Mouse (Mus musculus): ENCODE results near the gene Ulk4. TPM values are rescaled to one million over a fixed set of nuclear protein-coding genes. Genes with fewer than 3 reads are reported as not detected.
A peak's percentile ranks its signal among the peaks of the same experiment; 100 is the strongest.
"Not testable (repeated sequence)": the region's sequence is repeated elsewhere in the genome, so short reads cannot be mapped to it uniquely, and the experiment has no call there.

Ulk4 gene
- polyA plus RNA-seq, 1 experiment from 2014 or later = 134 TPM

DNA sequence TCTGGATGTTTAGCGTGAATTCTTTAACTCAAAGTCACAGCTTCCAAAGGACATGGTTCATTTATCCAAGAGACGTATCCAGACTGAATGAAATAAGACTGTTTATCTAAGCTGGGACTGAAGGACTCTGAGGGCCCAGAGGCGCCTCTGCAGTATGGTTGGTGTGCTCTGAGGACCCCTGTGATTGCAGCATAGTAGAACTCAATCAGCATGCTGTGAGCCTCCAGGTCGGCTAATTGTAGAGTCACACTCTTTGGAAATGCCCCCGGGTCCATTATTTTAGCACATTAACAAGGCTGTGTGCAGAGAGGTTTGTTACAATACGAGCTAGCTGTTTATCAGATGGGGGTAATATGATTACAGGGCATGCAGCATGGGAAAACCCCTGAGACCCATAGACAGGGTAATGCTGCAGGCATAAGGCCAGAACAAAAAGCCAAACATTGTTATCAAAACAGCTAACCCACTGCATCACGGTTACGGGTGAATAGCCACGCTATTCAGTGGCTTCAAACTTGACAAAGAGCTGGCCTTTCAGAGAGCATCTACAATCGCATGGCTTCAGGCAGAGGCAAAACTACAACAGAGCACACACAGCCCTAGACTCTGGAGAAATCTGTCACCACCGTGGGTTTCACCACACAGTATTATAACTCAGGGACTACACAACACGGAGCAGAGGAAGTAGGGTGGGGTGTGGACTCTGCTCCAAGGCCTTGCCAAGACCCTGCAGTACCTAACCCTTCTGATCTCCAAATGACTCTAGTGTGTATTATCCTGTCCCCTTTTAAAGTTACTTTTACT is 215.0 kb downstream of the Ulk4 start:
- no peak overlapping the region for H3K4me3 ChIP-seq
- no peaks in the 10 kb centered on the region for H3K27me3 ChIP-seq
- H3K9ac ChIP-seq (replicated peaks) = no peak overlapping the region
- H3K27ac ChIP-seq (replicated peaks) = peak overlapping the region; percentile 24; the same call in 1 of the 2 replicates
- peak; percentile 49 for ATAC-seq (replicated peaks)
- WGBS = 9% methylated on average over 12 of the region's 12 CpGs
- peaks cover 28% of the 10 kb centered on the region for H3K4me1 ChIP-seq
- H3K4me2 ChIP-seq (replicated peaks) = no peak overlapping the region
- H3K9me3 ChIP-seq = no peaks in the 10 kb centered on the region
- no peaks in the 10 kb centered on the region for H3K36me3 ChIP-seq

DNA sequence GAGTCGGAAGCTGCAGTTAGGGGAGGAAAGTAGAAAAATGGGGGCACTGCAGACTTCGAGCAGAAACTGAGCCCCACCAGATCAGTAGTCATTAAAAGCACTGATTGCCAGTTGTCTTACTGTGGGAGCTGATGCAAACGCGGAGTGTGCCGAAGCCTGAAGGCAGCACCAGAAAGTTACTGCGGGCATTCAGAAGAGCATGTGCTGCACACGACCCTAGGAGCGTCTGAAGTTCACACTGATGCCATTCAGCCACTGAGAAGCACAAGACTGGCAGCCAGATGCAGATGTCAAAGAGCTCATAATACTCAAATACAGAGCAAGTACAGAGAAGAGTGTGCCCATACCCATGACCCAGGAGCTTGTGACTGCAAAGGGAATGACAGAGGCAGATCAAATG is 216.7 kb downstream of the Ulk4 start:
- H3K9ac ChIP-seq (replicated peaks) = no peak overlapping the region
- peaks cover 25% of the 10 kb centered on the region for H3K4me1 ChIP-seq
- H3K4me2 ChIP-seq (replicated peaks) = no peak overlapping the region
- H3K36me3 ChIP-seq = no peaks in the 10 kb centered on the region
- WGBS = 77% methylated on average over 8 of the region's 8 CpGs
- ATAC-seq (replicated peaks) = no peak
- no peaks in the 10 kb centered on the region for H3K27me3 ChIP-seq
- H3K9me3 ChIP-seq = no peaks in the 10 kb centered on the region
- H3K27ac ChIP-seq (replicated peaks) = no peak overlapping the region
- H3K4me3 ChIP-seq = no peak overlapping the region

DNA sequence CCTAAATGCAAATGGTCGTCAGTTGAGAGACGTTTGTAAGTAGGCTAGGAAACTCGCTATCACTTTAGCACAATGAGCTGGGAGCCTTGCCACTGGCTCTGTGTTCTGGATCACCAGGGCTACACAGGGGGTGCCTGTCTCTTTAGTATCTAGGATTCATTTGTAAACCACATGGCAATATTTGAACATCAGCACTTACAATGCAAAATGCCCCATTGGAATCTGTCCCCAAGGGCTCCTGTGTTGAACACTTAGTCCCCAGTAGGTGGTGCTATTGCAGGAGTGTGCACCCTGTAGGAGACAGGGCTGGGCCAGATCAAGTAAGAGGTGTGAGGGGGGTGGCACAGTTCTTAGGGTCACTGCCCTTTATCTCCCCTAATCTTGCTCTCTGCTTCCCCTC is 217.7 kb downstream of the Ulk4 start:
- no peak overlapping the region for H3K4me2 ChIP-seq (replicated peaks)
- H3K9me3 ChIP-seq = no peaks in the 10 kb centered on the region
- no peaks in the 10 kb centered on the region for H3K27me3 ChIP-seq
- H3K9ac ChIP-seq (replicated peaks) = no peak overlapping the region
- H3K27ac ChIP-seq (replicated peaks) = no peak overlapping the region
- no peak for ATAC-seq (replicated peaks)
- H3K4me1 ChIP-seq = peaks cover 25% of the 10 kb centered on the region
- no peaks in the 10 kb centered on the region for H3K36me3 ChIP-seq
- H3K4me3 ChIP-seq = no peak overlapping the region
- 89% methylated on average over 3 of the region's 3 CpGs for WGBS

DNA sequence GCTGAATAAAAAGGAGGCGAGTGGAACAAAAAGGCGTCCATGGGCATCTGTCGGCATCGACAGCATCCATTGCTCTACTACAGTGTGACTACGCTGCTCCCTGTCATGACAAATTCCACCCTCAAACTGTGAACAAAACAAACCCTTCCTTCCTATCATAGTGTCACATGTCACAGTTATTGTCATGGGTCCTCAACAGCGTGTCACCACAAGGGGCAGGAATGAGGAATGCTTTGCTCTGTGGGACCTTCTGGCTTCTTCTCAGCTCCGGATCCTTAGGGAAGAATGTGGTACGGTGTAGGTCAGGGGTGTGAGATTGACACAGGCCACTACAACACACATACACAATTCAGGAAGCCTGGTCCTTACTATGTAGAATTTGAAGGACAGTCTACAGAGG is 218.5 kb downstream of the Ulk4 start:
- no peaks in the 10 kb centered on the region for H3K9me3 ChIP-seq
- H3K4me3 ChIP-seq = no peak overlapping the region
- H3K4me1 ChIP-seq = peaks cover 25% of the 10 kb centered on the region
- WGBS = 74% methylated on average over 8 of the region's 8 CpGs
- no peak for ATAC-seq (replicated peaks)
- no peaks in the 10 kb centered on the region for H3K36me3 ChIP-seq
- peak overlapping the region; percentile 56 for H3K27ac ChIP-seq (replicated peaks)
- no peak overlapping the region for H3K9ac ChIP-seq (replicated peaks)
- no peaks in the 10 kb centered on the region for H3K27me3 ChIP-seq
- H3K4me2 ChIP-seq (replicated peaks) = no peak overlapping the region

DNA sequence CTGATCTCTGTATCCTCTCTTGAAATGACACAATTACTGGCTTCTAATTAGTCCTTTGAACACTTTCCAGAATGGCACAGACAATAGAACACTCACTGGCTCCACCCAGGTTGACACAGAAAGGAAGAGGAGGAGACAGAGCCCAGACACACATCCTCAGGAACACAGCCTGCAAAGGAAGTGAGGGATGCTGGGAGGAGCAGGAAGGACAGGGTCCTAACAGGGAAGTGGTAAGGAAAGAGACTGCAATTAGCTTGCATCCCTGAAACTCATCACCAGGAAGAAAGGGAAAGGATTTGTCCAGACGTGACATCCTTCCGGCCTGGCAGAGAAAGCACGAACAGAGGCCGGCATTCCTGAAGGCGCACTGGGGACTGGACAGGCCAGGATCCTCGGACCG is 218.9 kb downstream of the Ulk4 start:
- Histone ChIP-seq H3K27ac (replicated peaks) (peak overlapping the region; percentile 56), H3K4me2 (replicated peaks) (no peak overlapping the region), H3K9me3 (no peaks in the 10 kb centered on the region), H3K9ac (replicated peaks) (no peak overlapping the region), H3K36me3 (no peaks in the 10 kb centered on the region), H3K4me3 (no peak overlapping the region), H3K27me3 (no peaks in the 10 kb centered on the region), H3K4me1 (peaks cover 25% of the 10 kb centered on the region)
- ATAC-seq (replicated peaks) = no peak; the same call in 1 of the 2 replicates
- 70% methylated on average over 7 of the region's 7 CpGs for WGBS

DNA sequence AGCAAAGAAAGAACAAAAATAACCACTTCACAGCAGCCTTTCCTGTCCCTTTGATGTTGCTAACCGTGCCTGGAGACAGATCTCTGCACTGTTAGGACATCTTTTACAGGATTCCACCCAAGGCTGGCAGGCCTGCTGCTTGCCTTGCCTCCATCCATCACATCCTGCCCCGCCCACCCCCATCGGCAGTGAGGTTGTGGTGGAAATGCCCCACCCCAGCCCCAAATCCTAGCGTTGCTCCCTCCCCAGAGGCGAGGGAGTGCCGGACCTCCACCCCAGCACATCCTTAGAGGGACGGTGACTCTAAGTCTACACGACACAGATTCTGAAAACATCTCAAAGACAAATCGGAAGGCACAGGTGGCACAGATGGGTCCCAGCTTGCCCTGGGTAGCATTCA is 219.6 kb downstream of the Ulk4 start:
- 71% methylated on average over 9 of the region's 9 CpGs for WGBS
- Histone ChIP-seq H3K4me1 (peaks cover 22% of the 10 kb centered on the region), H3K27ac (replicated peaks) (0 out of 2 replicates have a peak overlapping the region, but pooled peaks have one; percentile 56), H3K9ac (replicated peaks) (no peak overlapping the region), H3K9me3 (no peaks in the 10 kb centered on the region), H3K4me2 (replicated peaks) (no peak overlapping the region), H3K4me3 (no peak overlapping the region), H3K36me3 (no peaks in the 10 kb centered on the region), H3K27me3 (no peaks in the 10 kb centered on the region)
- ATAC-seq (replicated peaks) = no peak

DNA sequence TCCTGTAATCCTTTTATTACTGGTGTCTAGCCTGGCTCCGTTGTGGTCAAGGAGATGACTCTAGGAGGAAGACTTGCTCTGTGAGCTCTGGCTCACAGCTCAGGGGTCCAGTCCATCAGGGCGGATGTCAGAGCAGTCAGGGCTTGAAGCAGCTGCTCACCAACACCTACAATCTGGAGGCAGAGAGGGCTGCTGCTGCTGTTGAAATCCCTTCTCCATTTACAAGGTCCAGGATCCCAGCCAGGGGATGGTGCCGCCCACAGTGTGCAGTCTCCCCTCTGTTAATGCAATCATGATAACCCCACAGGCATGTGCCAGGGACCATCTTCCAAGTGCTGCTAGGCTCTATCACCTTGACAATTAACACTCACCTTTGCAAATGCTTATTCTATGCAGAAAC is 220.5 kb downstream of the Ulk4 start:
- 89% methylated on average over 3 of the region's 3 CpGs for WGBS
- Histone ChIP-seq H3K27me3 (no peaks in the 10 kb centered on the region), H3K27ac (replicated peaks) (no peak overlapping the region), H3K4me2 (replicated peaks) (no peak overlapping the region), H3K9ac (replicated peaks) (no peak overlapping the region), H3K4me3 (no peak overlapping the region), H3K9me3 (no peaks in the 10 kb centered on the region), H3K4me1 (peaks cover 13% of the 10 kb centered on the region), H3K36me3 (no peaks in the 10 kb centered on the region)
- no peak for ATAC-seq (replicated peaks)

DNA sequence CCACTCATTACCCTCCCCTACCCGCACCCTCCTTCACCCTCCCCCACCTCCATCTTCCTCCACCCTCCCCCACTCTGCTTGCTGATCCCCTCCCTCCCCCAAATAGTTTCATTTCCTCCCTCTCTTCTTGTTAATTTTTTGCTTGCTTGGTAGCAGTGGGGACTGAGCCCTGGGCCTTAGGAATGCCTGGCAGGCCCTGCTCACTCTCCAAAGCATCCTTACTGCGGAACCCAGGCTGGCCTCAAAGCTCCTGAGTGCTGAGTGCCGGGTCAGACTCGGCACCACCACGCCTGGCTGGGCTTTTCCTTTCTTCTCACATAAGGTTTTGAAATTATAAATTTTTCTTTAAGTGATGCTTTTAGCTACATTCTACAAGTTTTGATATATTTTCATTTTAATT is 221.0 kb downstream of the Ulk4 start:
- WGBS = 70% methylated on average over 5 of the region's 5 CpGs

DNA sequence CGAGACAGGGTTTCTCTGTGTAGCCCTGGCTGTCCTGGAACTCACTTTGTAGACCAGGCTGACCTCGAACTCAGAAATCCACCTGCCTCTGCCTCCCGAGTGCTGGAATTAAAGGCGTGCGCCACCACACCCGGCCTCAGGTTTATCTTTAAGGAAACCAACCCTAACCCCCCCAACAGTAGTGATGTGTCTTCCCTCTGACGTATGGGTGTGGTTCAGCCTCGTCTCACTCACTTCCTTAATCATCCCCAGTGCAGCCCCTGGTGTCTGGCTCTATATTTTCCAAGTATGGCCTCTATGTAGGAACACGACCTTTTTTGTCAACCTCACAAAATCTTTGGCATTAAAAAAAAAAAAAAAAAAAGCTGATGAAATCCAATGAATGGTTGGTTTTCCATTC is 231.3 kb downstream of the Ulk4 start:
- WGBS = 88% methylated on average over 9 of the region's 9 CpGs
- not testable (repeated sequence) for H3K27ac ChIP-seq (replicated peaks); H3K4me3 ChIP-seq; H3K4me1 ChIP-seq; H3K36me3 ChIP-seq; H3K9ac ChIP-seq (replicated peaks); ATAC-seq (replicated peaks); H3K27me3 ChIP-seq; H3K4me2 ChIP-seq (replicated peaks); H3K9me3 ChIP-seq

More for the DNA sequence above, 221.0 kb downstream of the Ulk4 start:
- no peak for ATAC-seq (replicated peaks)
- H3K4me2 ChIP-seq (replicated peaks) = no peak overlapping the region
- H3K27me3 ChIP-seq = no peaks in the 10 kb centered on the region
- peaks cover 13% of the 10 kb centered on the region for H3K4me1 ChIP-seq
- H3K9ac ChIP-seq (replicated peaks) = no peak overlapping the region
- no peaks in the 10 kb centered on the region for H3K36me3 ChIP-seq
- no peaks in the 10 kb centered on the region for H3K9me3 ChIP-seq
- no peak overlapping the region for H3K27ac ChIP-seq (replicated peaks)
- no peak overlapping the region for H3K4me3 ChIP-seq

DNA sequence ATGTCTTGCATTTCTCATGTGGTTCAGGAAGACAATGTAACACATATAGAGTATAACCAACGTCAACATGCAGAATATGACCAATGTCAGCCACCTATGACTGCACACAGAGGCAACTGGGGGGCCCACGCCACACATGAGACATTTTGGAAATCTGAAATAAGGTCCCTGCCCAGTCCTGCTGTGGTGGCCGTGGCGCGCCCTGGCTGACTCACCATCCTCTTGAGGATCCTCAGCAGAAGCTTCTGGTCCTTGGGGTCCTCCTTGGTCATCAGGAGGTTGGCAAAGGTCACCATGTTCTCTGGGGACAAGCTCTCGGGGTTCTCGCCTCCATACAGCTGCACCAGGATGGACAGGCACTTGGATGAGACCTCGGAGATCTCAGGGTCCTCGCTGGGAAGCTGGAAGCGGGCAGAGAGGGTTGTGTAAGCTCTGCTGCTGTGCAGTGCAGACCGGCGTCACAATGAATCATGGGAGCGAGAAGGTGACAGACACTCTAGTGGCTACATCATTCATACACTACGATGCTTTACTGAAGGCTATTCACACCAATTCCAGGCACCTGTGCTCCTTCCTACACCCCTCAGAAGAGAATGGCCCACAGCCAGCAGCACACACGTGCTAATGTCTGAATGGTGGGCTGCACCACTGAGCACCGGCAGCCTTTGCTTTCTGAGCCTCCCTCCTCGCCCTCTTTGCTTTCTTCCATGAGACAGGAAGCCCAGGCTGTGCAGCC is 232.4 kb downstream of the Ulk4 start:
- Histone ChIP-seq H3K4me1 (peaks cover 10% of the 10 kb centered on the region), H3K27me3 (no peaks in the 10 kb centered on the region), H3K4me2 (replicated peaks) (no peak overlapping the region), H3K27ac (replicated peaks) (peak overlapping the region; percentile 44), H3K4me3 (no peak overlapping the region), H3K9me3 (no peaks in the 10 kb centered on the region), H3K9ac (replicated peaks) (no peak overlapping the region), H3K36me3 (no peaks in the 10 kb centered on the region)
- ATAC-seq (replicated peaks) = peak; percentile 76
- 64% methylated on average over 17 of the region's 17 CpGs for WGBS

DNA sequence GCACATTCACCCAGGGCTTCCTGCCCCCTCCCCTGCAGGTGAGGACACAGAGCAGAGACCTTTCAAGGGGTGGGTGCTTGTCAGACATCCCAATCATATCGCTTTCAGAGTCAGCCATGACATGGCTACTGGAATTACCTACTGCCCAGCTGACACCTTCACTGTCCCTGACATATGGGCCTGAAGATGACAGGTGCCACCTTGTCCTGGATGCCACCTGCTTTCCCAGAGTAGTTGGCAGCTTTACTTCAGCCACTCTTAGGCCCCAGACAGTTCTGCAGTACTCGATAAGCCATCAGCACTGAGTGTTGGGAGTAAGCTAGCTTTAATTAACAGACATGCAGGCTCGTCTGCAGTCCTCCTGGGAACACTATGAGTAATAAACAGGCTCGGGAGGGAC is 234.0 kb downstream of the Ulk4 start:
- ATAC-seq (replicated peaks) = no peak

DNA sequence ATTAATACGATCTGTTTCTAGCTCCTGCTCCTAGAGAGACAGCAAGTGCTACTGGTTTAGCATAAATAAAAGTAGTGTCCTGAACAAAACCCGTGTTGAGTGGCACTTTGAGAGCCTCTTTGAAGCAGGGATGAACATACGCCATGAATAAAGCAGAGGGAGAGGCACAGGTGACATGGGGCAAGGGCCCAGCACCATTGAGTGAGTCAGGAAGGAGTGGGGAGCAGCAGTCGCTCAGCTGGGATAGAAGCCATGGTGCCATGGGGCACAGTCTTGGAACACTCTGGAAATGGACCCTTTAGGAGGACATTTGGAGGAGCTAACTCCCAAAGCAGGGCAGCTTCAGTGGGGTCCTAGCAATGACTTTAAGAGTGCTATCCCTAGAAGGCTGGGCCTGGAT is 238.6 kb downstream of the Ulk4 start:
- no peak for ATAC-seq (replicated peaks)
- Histone ChIP-seq H3K4me3 (no peak overlapping the region), H3K9me3 (no peaks in the 10 kb centered on the region), H3K36me3 (no peaks in the 10 kb centered on the region), H3K4me2 (replicated peaks) (no peak overlapping the region), H3K27me3 (no peaks in the 10 kb centered on the region), H3K4me1 (peaks cover 15% of the 10 kb centered on the region), H3K27ac (replicated peaks) (no peak overlapping the region), H3K9ac (replicated peaks) (no peak overlapping the region)
- WGBS = 38% methylated on average over 4 of the region's 4 CpGs

More for the DNA sequence above, 234.0 kb downstream of the Ulk4 start:
- H3K36me3 ChIP-seq = no peaks in the 10 kb centered on the region
- no peaks in the 10 kb centered on the region for H3K9me3 ChIP-seq
- no peaks in the 10 kb centered on the region for H3K27me3 ChIP-seq
- no peak overlapping the region for H3K27ac ChIP-seq (replicated peaks)
- H3K9ac ChIP-seq (replicated peaks) = no peak overlapping the region
- no peak overlapping the region for H3K4me2 ChIP-seq (replicated peaks)
- H3K4me1 ChIP-seq = peaks cover 16% of the 10 kb centered on the region
- 83% methylated on average over 4 of the region's 4 CpGs for WGBS
- no peak overlapping the region for H3K4me3 ChIP-seq
